Mouse (Mus musculus) ES-E14 (cell line): ENCODE results near the gene Rtl9. TPM values are rescaled to one million over a fixed set of nuclear protein-coding genes. Genes with fewer than 3 reads are reported as not detected.

Experiments used
- DNase-seq: peaks from one replicate; pipeline ENCODE4 v3.0.0-alpha.2; 2013; ENCODE audit warnings: low read depth, low spot score
- H3K27ac ChIP-seq: 2 replicates; pipeline ENCODE4 v1.5.1; 2012; ENCODE audit warnings: low read depth, mild to moderate bottlenecking, low read length, moderate library complexity, mixed read lengths; ENCODE audit not compliant: poor library complexity, insufficient read depth, severe bottlenecking
- H3K36me3 ChIP-seq: 2 replicates; pipeline ENCODE4 v1.6.1; 2012; ENCODE audit warnings: mild to moderate bottlenecking, low read length, moderate library complexity, mixed read lengths; ENCODE audit not compliant: control insufficient read depth, poor library complexity, insufficient read depth, severe bottlenecking
- H3K4me1 ChIP-seq, 2 experiments: fragments of 150-350 bp in 1 of 2; sonication (generic) in 1 of 2; 2 replicates each; pipeline ENCODE4 v1.6.1; 2012; ENCODE audit warnings: low read length in 2 of 2, mild to moderate bottlenecking in 1 of 2, mixed read lengths in 1 of 2; ENCODE audit not compliant: control insufficient read depth in 2 of 2, insufficient read depth in 2 of 2, poor library complexity in 1 of 2
- H3K4me3 ChIP-seq, 2 experiments: fragments of 150-350 bp in 1 of 2; sonication (generic) in 1 of 2; 2 replicates each; pipeline ENCODE4 v1.5.1; 2012; ENCODE audit warnings: low read length in 2 of 2, low read depth in 1 of 2, mild to moderate bottlenecking in 1 of 2, mixed read lengths in 1 of 2; ENCODE audit not compliant: insufficient read depth in 1 of 2, poor library complexity in 1 of 2, severe bottlenecking in 1 of 2
- H3K9ac ChIP-seq: 2 replicates; pipeline ENCODE4 v1.6.1; 2012; ENCODE audit warnings: low read depth, mild to moderate bottlenecking, low read length, mixed read lengths; ENCODE audit not compliant: poor library complexity, insufficient read depth, severe bottlenecking
- H3K9me3 ChIP-seq: fragments of 150-350 bp; sonication (generic); 2 replicates; pipeline ENCODE4 v1.6.1; 2012; ENCODE audit warnings: low read depth, mild to moderate bottlenecking, low read length; ENCODE audit not compliant: control insufficient read depth, insufficient read depth
- CHD2 ChIP-seq: IDR thresholded peaks from 2 replicates; pipeline ENCODE4 v1.6.1; 2014; ENCODE audit warnings: mild to moderate bottlenecking, low read depth, low read length, inconsistent platforms
- HCFC1 ChIP-seq: IDR thresholded peaks from 2 replicates; pipeline ENCODE4 v1.6.1; 2012; ENCODE audit warnings: low read length, inconsistent platforms, borderline replicate concordance; ENCODE audit not compliant: insufficient read depth
- MAFK ChIP-seq: IDR thresholded peaks from 2 replicates; pipeline ENCODE4 v1.6.1; 2014; ENCODE audit warnings: mild to moderate bottlenecking, low read depth, low read length, inconsistent platforms; ENCODE audit not compliant: insufficient read depth
- ZC3H11A ChIP-seq: IDR thresholded peaks from 2 replicates; pipeline ENCODE4 v1.6.1; 2012; ENCODE audit warnings: low read depth, mild to moderate bottlenecking, inconsistent platforms, low read length, borderline replicate concordance
- ZNF384 ChIP-seq: IDR thresholded peaks from 2 replicates; pipeline ENCODE4 v1.6.1; 2012; ENCODE audit warnings: low read depth, low read length, inconsistent platforms
- in situ Hi-C, 2 experiments: fragments of 600-800 bp; cut with MboI; formaldehyde crosslinking; loops; one replicate each; pipeline ENCODE4 v1.15.1; 2025; ENCODE audit warnings: low sequenced_read_pairs in 2 of 2, inconsistent platforms in 1 of 2; ENCODE audit not compliant: unreplicated experiment in 2 of 2
- total RNA-seq: library from RNA; depleted of rRNA; stranded (reverse); fragments of 300-350 nt; gene quantifications from 2 replicates; pipeline ENCODE4 v1.2.3, GENCODE M21; 2012

Rtl9 gene
- total RNA-seq, 1 experiment, result not detected

DNA sequence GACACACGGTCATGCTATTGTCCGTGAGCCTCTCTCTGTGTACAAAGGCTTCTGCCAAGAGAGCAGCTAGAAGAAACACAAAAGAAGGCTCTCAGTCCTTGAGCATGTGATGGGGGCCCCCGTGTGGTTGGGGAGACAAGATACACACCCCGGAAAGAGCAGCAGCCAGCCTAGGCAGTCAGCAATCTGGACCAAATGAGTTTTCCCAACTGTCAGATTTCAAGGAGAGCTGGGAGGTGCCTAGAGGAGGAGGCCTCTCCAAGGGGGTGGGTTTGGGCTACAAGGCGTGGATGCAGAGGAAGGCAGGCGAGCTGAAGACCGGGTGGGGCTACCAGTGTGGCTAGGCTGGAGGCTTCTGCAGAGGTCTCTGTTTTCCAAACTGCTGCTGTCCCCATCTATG, 35.6 kb upstream of the Rtl9 start:
- no peaks in the 10 kb centered on the region for H3K9me3 ChIP-seq
- H3K36me3 ChIP-seq, result no peaks in the 10 kb centered on the region
- in situ Hi-C loops, result loop anchor here in 1 of 2 experiments (25.0 kb wide), 1 partner anchor 501 kb away; no protein-coding TSS in a partner anchor
- no peak overlapping the region for H3K4me3 ChIP-seq
- TF ChIP-seq ZNF384, result no peak
- TF ChIP-seq ZC3H11A, result no peak
- H3K4me1 ChIP-seq, result no peaks in the 10 kb centered on the region
- DNase-seq, result no peak
- no peak overlapping the region for H3K27ac ChIP-seq
- no peak overlapping the region for H3K9ac ChIP-seq

DNA sequence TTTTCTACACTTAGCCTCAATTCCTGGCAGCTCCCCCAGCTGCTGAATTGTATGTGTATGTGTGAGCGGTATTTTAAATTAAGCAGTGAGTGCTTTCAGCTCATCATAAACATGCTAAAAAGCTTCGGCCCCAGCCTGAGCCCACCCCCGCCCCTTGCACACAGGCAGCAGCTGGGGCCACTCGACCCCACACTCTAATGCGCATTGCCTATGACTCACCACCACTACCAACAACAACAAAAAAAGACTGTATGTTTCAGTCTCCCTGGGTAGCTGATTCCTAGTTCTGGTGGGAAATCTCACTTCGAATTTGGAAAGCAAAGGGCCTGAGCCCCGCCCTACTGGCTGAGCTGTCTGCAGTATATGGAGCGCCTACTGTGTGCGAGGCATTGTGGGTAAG, 35.1 kb upstream of the Rtl9 start:
- TF ChIP-seq MAFK, result no peak
- TF ChIP-seq HCFC1, result no peak
- no peak for TF ChIP-seq ZNF384
- no peak for TF ChIP-seq ZC3H11A
- TF ChIP-seq CHD2, result no peak
- in situ Hi-C loops, result loop anchor here in 1 of 2 experiments (25.0 kb wide), 1 partner anchor 502 kb away; no protein-coding TSS in a partner anchor
- no peaks in the 10 kb centered on the region for H3K36me3 ChIP-seq
- H3K4me1 ChIP-seq, result no peaks in the 10 kb centered on the region
- no peak overlapping the region for H3K27ac ChIP-seq
- H3K4me3 ChIP-seq, result no peak overlapping the region
- no peaks in the 10 kb centered on the region for H3K9me3 ChIP-seq
- DNase-seq, result no peak
- H3K9ac ChIP-seq, result no peak overlapping the region

DNA sequence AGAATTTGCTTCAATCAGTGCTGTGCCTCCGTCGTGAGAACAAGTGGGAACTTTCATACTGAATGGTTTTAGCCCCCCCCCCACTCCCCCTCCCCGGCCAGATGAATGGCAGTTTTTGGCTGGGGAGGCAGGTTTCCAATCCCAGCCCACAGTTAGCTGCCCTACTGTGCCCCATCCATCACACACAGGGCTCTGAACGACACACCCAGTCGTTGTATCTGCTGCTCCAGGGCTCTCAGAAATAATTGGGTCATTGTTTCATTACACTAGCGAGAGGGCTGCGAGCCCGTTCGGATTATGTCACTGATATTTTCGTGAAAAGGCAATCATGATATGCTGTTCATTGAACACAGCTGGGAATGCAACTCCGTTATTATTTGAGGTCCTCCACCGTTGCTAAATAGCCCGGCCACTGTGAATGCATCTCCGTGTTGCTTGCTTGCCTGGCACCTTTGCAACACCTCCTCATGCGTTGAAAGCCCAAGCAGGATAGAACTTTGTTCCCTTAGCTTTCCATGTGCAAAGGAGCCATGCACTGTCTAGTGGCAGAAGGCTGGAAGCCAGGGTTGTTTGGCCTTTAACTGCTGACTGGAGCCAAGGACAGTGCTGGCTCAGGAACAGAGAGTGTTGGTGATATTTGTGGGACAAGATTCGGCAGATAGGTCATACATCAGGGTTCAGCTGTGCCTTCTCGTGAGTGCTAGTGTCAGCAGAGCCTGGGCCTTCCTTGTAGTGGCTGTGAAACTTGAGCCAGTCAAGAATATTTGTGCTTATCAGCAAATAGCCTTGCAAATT, 32.9 kb upstream of the Rtl9 start:
- H3K36me3 ChIP-seq, result no peaks in the 10 kb centered on the region
- H3K4me1 ChIP-seq, result no peaks in the 10 kb centered on the region
- no peak overlapping the region for H3K27ac ChIP-seq
- H3K9me3 ChIP-seq, result no peaks in the 10 kb centered on the region
- TF ChIP-seq CHD2 (no peak), HCFC1 (no peak), ZC3H11A (no peak), ZNF384 (no peak), MAFK (no peak)
- DNase-seq, result no peak
- in situ Hi-C loops, result loop anchor here in 1 of 2 experiments (25.0 kb wide), 1 partner anchor 504 kb away; no protein-coding TSS in a partner anchor
- no peak overlapping the region for H3K4me3 ChIP-seq
- H3K9ac ChIP-seq, result no peak overlapping the region

DNA sequence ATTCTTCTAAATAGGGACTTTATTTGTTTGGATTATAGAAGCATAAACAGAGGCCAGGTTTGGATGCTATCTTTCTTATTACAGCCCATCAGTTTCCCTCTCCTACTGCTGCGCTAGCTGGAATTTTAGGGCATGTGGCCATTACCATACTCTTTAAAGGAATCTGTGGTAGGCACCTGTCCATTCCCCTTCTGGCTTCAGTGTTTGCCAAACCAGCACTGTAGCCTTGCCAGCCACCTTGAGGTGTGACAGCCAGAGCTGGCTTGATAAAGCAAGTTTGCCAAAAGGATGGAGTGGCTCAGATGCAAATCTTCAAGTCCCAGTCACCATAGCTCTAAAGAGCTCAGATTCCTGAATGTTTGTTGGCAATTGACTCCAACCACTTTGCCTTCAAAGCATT, 32.3 kb upstream of the Rtl9 start:
- H3K9me3 ChIP-seq, result no peaks in the 10 kb centered on the region
- TF ChIP-seq MAFK (no peak), HCFC1 (no peak), CHD2 (no peak), ZNF384 (no peak)
- DNase-seq, result no peak
- no peak overlapping the region for H3K4me3 ChIP-seq
- H3K9ac ChIP-seq, result no peak overlapping the region
- no peak overlapping the region for H3K27ac ChIP-seq
- in situ Hi-C loops, result loop anchor here in 1 of 2 experiments (25.0 kb wide), 1 partner anchor 505 kb away; no protein-coding TSS in a partner anchor
- H3K36me3 ChIP-seq, result no peaks in the 10 kb centered on the region
- no peaks in the 10 kb centered on the region for H3K4me1 ChIP-seq

DNA sequence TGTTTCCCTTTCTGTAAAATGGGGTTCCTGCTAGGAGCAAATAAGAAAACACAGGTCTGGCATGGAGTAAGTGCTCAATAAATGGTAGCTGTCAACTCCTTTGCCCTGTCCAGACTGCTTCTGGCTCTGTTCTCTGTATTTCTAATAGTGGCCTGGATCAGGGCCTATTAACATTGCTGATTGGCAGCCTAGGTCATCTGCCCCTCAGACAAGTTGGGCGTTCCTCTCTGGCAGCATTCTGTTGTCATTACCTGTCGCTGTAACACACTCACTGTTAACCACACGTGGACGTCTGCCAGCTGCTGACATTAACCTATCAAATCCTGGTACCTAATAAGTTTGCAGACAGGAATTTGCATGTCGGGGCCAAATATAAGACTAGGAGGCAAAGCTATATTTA, 31.8 kb upstream of the Rtl9 start:
- DNase-seq, result no peak
- no peaks in the 10 kb centered on the region for H3K4me1 ChIP-seq
- TF ChIP-seq CHD2 (no peak), MAFK (no peak), HCFC1 (no peak), ZC3H11A (no peak), ZNF384 (no peak)
- H3K9ac ChIP-seq, result no peak overlapping the region
- H3K9me3 ChIP-seq, result no peaks in the 10 kb centered on the region
- in situ Hi-C loops, result loop anchor here in 1 of 2 experiments (25.0 kb wide), 1 partner anchor 505 kb away; no protein-coding TSS in a partner anchor
- no peak overlapping the region for H3K27ac ChIP-seq
- H3K36me3 ChIP-seq, result no peaks in the 10 kb centered on the region
- H3K4me3 ChIP-seq, result no peak overlapping the region
